Mouse (Mus musculus): Measurements from ENCODE around the gene Pphln1.
"Not testable (repeated sequence)": the region's sequence is repeated elsewhere in the genome, so short reads cannot be mapped to it uniquely, and the experiment has no call there.

Gene Pphln1

GRCm38 (mm10) chr15:93397826-93398698, at the start of gene Pphln1, which contains the start of gene Zcrb1:
Gene Pphln1 (plus strand): TSS chr15:93398350.
Gene Zcrb1 (minus strand): TSS chr15:93398334.
- peak; percentile 80 for DNase-seq

- DNase-seq = no peak
Measured at GRCm38 (mm10) chr15:93358346-93359095, 39.6 kb upstream of the Pphln1 start.

DNA sequence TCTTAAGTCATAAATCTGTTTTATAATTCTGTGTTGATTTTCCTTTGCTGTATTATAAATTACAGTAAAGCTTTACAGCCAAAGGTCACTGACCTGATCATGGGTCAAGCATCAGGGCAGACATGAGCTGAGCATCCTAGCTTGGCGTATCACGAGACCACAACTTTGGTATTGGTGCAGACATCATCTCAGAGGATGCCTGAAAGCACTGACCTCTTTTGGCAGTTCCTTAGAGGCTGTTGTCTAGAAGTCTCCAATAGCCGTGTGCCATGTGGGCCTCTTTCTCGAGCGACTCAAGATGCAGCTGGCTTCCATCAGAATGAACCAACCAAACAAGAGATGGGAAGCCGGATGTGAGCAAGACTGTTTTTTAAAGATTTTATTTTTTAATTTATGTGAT, 32.6 kb upstream of the Pphln1 start:
- no peak for DNase-seq

GRCm38 (mm10) chr15:93368558-93368957, 29.6 kb upstream of the Pphln1 start:
- DNase-seq = no peak

DNA sequence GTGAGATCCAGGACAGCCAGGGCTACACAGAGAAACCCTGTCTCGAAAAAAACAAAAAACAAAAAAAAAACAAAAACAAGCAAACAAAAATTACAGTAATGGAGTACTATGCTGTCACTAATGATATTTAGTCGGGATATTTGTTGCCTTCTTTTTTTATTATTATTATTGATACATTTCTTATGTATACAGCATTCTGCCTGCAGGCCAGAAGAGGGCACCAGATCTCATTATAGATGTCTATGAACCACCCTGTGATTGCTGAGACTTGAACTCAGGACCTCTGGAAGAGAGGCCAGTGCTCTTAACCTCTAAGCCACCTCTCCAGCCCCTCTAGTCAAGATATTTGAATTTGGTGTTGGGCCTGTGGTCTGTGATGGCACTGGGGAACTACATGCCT, 26.3 kb upstream of the Pphln1 start:
- no peak for DNase-seq

- not testable (repeated sequence) for DNase-seq
Measured at GRCm38 (mm10) chr15:93372525-93373119, 25.5 kb upstream of the Pphln1 start.

- no peak for DNase-seq
Measured at GRCm38 (mm10) chr15:93375696-93376095, 22.5 kb upstream of the Pphln1 start.

DNA sequence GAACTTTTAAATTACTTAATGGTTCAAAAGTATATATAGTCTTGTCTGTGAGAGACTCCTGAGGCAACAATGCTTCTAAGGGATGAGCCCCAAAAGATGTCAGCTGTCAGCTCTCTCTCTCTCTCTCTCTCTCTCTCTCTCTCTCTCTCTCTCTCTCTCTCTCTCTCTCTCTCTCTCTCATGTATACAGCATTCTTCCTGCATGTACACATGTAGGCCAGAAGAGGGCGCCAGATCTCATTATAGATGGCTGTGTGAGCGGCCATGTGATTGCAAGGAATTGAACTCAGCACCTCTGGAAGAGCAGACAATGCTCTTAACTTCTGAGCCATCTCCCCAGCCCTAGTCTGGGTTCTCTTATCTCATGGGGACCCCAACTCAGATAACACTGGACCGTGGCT, 19.0 kb upstream of the Pphln1 start:
- DNase-seq = peak; percentile 20

- no peak for DNase-seq
Measured at GRCm38 (mm10) chr15:93381337-93381736, 16.8 kb upstream of the Pphln1 start.

DNA sequence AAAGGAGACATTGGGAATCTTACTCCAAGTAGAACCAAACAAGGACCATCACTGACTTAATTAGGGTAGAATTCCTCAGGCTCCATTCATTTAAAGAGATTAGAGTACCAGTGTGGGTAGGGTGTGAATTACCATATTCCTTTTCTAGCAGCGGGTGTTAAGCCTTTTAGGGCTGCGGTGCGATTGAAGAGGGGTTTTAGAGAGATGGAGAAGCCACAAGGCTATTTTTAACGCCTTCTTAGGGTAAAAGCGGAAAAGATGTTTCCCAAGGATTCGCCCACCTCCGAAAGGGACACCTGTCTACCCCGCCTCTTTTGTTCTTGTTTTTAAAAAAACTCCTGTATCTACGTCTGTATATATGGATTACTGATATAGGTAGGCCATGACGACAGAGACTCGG, 881 bp upstream of the Pphln1 start:
- no peak for DNase-seq

DNA sequence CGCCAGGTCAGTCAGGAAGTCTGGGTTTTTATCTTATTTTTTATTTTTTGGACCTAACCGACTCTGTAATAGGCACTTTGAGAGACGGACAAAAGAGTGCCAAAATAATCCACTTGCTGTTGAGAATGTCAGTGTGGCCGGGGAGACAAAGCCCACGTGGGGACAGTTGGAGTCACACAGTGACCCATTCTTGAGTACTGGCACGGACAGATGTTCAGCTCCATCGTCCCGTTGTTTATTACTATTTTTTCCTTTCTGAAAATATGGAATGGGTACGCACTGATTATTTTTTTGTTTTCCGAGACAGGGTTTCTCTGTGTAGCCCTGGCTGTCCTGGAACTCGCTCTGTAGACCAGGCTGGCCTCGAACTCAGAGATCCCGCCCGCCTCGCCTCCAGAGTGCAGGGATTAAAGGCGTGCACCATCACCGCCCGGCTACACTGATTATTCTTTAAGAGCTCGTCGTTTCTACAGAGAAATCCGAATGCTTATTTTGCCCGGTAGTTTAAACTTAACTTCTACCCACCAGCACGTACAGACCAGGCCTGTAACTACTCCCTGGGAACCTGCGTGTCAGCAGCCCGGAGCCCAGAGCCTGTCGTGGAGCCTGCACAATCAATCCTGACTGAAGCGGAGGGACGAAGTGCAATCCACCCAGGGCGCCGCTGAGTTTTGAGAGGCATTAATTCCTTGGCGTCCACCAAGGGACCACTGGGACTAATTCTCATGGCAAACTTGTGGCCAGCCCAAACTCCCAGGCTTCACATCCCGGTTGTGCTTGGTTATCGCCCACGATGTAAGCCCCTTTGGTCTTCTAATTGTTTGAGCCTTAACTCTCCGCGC, 770 bp downstream of the Pphln1 start:
- DNase-seq = peak; percentile 1

DNA sequence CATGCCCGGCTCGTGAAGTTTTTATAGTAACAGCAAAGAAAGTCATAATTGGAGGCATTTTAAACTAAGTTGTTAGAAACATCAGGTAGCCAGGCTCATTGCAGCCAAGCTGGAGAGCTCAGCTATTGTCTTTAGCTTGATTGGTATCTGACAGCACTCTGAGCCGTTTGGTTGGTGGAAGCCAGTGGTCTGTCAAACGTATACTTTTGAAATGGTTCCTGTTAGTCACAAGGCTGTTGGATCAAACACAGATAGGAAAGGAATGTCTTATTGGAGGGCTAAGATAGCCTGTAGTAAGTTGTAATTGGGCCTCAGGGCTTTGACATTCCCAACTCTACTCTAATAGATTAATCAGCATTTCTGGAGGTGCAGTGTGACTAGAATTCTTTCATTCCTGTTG, 3.3 kb downstream of the Pphln1 start:
- no peak for DNase-seq

- no peak for DNase-seq
Measured at GRCm38 (mm10) chr15:93402730-93403129, 4.6 kb downstream of the Pphln1 start.

- DNase-seq = no peak
Measured at GRCm38 (mm10) chr15:93404849-93405248, 6.7 kb downstream of the Pphln1 start.

DNA sequence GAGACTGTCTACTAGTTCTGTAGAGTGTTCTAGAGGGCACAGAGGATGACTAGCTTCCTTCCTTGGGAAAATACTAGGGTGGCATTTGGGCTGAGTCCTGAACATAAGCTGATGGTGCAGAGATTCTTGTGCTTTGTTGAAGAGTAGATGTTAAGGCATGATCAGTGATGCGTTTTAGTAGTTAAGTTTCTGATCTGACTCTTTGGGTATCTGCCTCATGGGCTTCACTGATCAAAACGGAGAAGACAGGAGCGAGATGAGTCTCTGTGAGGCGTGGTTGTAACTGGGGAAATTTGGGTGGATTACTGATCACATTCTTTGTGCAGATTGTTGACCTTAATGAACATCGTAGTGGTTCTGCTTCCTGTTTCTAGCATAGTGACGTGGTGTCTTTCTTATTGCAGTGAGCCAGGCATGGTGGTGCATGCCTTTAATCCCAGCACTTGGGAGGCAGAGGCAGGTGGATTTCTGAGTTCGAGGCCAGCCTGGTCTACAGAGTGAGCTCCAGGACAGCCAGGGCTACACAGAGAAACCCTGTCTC, 7.4 kb downstream of the Pphln1 start:
- DNase-seq = no peak

- no peak for DNase-seq
Measured at GRCm38 (mm10) chr15:93406492-93406891, 8.3 kb downstream of the Pphln1 start.

- DNase-seq = no peak
Measured at GRCm38 (mm10) chr15:93412445-93412844, 14.3 kb downstream of the Pphln1 start.

GRCm38 (mm10) chr15:93414456-93414855, 16.3 kb downstream of the Pphln1 start:
- DNase-seq = no peak

DNA sequence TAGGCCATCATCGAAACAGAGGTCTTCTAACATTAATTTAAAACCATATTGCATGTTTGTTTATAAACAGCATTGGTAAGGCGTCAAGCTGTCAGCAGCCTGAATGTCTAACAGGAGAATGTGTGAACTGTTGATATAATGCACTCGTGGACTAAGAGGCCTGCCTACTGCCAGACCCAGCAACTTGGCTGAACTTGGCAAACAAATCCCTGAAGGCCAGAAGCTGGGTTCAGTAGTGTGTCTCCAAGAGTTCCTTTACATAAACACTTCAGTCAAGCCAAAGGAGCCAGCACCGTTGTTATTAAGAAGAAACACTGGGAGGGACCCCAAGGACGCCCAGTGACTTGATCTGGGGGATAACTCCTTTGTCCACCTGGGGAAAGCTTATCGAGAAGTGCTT, 18.1 kb downstream of the Pphln1 start:
- no peak for DNase-seq

- DNase-seq = peak; percentile 9
Measured at GRCm38 (mm10) chr15:93420596-93420995, 22.4 kb downstream of the Pphln1 start.

DNA sequence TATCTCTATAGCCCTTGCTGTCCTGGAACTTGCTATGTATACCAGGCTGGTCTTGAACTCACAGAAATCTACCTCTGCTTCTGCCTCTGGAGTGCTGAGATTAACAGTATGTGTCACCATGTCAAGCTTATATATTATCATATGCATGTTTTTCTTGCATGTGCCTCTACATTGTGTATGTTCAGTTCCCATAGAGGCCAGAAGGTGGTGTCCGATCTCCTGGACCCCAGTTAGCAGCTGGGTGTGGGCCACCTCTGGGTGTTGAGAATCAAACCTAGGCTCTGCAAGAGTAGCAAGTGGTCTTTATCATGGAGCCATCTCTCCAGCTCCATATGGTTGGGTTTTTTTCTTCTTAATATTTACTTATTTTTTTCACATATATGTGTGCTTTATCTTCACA, 24.4 kb downstream of the Pphln1 start:
- no peak for DNase-seq

DNA sequence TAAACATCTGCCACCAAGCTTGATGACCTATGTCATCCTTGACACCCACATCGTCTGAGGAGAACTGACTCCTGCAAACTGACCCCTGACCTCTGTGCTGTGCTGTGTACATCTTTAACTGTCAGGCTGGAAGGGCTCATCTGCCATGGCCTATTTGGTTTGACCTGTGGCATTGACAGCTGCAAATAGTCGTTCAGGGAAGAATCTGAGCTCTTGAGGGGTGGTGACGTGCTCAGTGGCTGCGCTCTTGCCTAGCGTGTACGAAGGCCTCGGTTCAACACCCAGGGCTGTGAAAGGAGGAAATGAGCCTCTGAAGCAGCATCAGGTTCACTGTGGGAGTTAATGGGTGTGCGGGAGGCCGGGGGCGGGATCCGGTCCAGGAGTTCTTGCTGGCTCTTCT, 35.7 kb downstream of the Pphln1 start:
- DNase-seq = no peak

Measured in lung, postnatal 14 days (tissue).